Mouse (Mus musculus): ENCODE measurements around the gene Zc3h7b. TPM values are rescaled to one million over a fixed set of nuclear protein-coding genes. Genes with fewer than 3 reads are reported as not detected.
"Not testable (repeated sequence)": the region's sequence is repeated elsewhere in the genome, so short reads cannot be mapped to it uniquely, and the experiment has no call there.

Zc3h7b gene
- total RNA-seq, 2 experiments from 2014 or later: 16.0 to 20.5 TPM

DNA sequence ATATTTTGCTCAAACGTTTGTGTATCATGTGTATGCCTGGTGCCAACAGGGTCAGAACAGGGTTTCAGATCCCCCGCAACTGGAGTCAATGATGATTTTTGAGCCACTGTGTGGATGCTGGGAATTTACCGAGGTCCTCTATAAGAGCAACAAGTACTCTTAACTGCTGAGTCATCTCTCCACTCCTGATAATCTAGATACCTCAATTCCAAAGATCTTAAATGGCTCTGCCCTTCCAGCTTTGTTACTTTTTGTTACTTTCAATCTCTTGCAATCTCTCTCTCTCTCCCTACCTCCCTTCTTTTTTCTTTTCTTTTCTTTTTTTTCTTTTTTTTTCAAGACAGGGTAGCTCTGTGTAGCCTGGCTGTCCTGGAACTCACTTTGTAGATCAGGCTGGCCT is 9.8 kb upstream of the Zc3h7b start:
- ATAC-seq (replicated peaks; ENCODE audit: poor library complexity): no peak

DNA sequence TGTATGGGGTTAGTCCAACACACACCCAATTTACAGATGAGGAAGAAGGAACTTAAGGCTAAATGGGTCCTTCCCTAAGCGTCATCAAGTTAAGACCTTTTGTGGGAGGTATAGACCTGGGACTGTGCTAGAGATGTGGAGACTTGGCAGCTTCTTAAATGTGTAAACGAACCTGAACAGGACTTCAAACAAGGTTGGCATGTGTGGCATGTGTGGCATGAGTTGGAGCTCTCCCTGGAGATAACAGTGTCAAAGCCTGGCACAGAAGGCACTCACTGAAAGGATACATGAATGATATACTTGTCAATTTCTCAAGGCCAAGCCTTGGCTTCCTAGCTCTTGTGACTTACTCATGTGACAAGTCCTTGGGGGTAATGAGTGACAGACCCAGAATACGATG is 5.6 kb upstream of the Zc3h7b start:
- no peak for ATAC-seq (replicated peaks; ENCODE audit: poor library complexity)

DNA sequence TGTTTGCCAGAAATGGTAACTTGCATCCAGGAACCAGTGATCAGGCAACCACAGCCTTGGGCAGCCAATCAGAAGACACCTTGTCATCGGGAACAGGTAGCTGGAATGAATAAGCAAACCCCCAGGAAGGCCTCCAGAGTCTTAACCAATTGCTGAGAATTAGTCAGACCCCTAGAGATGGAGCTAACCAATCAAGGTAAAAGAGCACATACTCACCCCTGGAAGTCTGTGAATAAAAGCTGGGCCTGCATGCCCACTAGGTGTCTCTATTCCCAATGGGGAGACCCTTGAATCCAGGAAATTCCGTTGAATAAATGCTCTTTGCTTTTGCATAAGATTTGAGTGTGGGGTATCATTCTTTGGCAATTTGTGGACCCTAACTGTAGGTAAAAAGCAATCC is 4.9 kb upstream of the Zc3h7b start:
- ATAC-seq (replicated peaks; ENCODE audit: poor library complexity): no peak

DNA sequence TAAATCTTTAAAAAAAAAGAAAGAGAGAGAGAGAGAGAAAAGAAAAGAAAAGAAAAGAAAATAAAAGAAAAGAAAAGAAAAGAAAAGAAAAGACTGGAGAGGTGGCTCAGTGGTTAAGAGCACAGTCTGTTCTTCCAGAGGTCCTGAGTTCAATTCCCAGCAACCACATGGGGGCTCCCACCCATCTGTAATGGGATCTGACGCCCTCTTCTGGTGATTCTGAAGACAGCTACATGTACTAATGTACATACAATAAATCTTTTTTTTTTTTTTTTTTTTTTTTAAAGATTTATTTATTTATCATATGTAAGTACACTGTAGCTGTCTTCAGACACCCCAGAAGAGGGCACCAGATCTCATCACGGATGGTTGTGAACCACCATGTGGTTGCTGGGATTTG is 2.5 kb upstream of the Zc3h7b start:
- ATAC-seq (replicated peaks; ENCODE audit: poor library complexity): not testable (repeated sequence)

DNA sequence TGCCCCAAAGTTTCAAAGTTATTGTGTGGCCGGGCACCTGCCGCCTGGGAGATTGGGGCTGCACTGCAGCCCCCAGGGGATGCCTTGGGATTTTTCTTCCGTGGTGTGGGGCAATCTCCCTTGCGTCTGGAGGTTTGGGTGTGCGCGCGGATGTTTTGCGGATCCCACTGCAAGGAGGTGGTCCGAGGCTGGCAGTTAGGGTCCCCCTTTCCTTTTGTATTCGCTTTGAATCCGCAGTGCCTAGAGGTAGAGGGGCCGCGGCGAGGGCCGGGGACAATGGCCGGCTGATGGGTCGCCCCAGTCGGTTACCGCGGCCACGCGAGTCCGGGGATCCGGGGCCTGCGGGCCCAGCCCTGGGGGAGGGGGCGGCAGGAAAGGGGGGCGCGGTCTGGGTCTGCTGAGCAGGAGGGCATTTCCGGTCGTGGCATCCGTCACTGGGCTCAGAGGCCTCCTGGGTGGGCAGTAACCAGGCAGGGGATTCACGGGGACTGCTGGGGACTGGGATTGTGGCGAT is 801 bp downstream of the Zc3h7b start:
- ATAC-seq (replicated peaks; ENCODE audit: poor library complexity): peak; percentile 65

DNA sequence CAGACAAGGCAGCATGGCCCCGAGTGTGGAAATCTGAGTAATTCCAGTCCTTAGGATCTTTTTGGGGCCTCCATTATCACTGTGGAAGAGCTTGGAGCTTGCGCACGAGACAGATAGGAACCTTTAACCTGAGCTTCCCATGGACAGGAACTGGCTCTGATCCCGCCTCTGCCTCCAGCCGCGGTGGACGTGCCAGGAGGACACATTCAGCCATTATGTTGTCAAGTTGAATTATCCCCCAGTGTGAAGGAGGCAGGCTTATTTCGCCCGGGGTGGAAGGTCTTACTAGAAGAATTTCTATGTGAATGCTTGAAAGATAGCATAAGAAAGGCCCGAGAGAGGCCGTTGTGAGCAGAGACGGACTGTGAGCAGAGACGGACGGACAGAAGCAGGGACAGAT is 4.9 kb downstream of the Zc3h7b start:
- no peak for ATAC-seq (replicated peaks; ENCODE audit: poor library complexity)

DNA sequence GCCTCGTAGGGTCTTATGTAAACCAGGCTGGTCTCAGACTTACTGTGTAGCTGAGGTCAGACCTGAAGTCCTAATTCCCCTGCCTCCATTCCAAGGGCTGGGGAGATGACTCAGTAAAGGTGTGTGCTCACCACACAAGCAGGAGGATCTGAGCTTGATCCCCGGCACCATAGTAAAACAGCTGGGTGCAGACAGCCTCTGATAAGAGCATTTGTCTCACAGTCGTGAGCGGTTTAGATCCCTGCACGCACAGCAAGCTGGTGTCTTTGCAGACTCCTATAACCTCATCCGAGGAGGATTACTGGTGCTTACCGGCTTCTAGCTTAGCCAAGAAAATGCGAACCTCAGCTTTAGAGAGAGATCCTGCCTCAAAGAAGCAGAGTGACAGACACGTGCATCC is 8.8 kb downstream of the Zc3h7b start:
- ATAC-seq (replicated peaks; ENCODE audit: poor library complexity): no peak

DNA sequence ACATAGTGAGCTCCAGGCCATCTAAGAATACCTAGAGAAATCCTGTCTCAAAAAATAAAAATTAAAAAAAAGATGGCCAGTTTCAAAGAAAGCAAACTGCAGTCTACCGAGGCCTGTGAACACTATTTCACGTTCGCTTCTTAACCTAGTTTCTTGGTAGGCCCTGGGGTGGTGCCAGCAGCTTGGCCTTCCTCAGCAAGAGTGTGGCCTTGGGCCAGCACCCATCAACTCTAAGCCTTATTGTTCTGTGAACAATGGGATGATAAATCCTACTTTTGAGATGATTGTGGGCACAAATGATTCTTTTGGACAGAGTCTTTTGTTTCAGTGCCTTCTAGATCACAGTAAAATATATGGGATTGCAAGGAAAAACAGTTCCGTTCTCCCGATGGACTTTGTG is 13.8 kb downstream of the Zc3h7b start:
- no peak for ATAC-seq (replicated peaks; ENCODE audit: poor library complexity)

DNA sequence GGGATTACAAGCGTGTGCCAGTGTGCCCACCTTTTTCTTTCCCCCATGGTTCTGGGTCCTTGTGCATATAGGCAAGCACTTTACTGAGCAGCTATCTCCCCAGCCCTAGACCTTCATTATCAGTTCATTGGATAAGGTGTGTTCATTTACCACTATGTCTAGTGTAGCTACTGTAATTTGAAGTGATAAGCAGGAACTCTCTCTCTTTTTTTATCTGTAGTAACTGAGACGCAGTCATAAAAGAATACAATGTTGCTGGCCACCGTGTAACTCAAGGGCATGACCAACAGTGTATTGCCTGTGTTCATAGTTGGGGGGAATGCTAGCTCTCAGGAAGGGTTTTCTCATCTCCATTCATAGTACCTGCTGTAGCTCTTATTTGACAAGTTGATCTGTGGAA is 14.7 kb downstream of the Zc3h7b start:
- peak; percentile 64 for ATAC-seq (replicated peaks; ENCODE audit: poor library complexity)

DNA sequence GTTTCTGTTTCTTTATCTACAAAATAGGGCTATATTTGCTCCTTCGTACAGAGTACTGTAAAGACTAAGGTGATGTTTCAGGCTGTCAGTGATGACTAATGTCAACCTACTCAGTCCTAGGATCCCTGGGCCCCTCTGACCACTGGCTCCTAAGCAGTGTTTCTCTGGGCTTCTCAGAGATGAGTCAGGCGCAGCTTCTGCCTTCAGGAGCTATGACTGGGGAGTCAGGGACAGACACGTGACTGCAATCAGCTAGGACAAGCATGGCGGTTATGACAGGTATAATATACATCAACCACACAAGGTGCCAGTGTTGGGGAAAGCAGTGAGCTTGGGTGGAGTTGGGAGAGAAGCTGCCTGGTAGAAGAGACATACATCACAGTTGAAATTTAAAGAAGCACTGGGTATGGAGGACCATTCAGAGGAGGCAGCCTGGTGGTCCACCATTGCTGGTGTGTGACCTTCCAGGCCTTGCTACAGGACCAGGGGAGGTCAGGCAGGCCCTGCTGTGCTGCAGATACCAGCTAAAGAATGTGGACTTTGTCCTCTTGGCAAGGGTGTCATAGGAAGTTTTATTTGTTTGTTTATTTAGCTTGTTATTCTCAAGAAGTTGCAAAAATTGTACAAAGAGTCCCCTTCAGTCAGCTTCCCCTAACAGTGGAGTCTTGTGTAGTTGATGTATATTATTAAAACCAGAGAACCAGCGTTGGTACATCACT is 15.7 kb downstream of the Zc3h7b start:
- ATAC-seq (replicated peaks; ENCODE audit: poor library complexity): no peak

DNA sequence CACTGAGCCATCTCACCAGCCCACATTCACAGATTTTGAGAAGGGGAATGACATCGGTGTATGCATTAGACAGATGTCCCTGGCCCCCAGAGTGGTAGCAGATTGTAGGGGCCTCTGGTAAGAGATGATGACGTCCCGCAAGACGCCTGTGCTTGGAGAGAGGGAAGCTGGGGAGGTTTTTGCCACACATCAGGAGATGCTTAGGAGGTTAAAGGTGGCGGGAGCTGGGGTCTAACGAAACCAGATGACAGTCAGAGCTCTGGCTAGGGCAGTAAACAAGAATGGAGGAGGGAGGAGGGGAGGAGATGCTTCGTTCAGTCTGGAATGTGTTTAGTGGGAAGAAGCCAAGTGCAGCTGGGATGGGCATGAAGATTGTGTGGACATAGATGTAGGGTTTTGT is 16.5 kb downstream of the Zc3h7b start:
- no peak for ATAC-seq (replicated peaks; ENCODE audit: poor library complexity)

DNA sequence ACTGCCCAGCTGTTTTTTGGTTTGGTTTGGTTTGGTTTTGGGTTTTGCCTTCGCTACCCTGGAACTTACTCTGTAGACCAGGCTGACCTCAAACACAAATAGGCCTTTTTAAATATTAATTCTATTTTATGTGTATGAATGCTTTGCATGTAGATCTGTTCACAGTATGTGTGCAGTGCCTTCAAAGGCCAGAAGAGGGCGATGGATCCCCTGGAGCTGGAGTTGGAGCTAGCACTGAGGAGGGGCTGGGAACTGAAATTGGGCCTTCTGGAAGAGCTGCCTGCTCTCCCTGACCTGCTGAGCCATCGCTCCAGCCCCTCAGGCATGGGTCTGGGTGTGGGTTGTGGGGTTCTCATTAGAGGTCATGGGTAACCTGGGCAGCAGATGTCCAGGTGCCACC is 17.1 kb downstream of the Zc3h7b start:
- ATAC-seq (replicated peaks; ENCODE audit: poor library complexity): no peak

DNA sequence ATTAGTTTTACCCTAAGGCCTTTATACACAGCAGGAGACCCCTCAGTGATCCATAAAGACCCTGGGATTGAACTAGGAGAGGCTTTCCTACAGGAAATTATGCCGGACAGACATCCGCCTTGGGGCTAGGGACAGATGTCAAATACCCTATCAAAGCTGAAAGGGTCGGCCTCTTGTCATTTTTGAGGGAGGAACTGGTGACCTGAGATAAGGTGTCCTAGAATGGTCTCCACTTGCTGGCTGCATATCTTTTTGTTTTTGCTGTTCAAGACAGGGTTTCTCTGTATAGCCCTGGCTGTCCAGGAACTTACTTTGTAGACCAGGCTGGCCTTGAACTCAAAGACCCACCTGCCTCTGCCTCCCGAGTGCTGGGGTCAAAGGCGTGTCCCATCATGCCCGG is 19.7 kb downstream of the Zc3h7b start:
- ATAC-seq (replicated peaks; ENCODE audit: poor library complexity): peak; percentile 26; the same call in 1 of the 2 replicates

DNA sequence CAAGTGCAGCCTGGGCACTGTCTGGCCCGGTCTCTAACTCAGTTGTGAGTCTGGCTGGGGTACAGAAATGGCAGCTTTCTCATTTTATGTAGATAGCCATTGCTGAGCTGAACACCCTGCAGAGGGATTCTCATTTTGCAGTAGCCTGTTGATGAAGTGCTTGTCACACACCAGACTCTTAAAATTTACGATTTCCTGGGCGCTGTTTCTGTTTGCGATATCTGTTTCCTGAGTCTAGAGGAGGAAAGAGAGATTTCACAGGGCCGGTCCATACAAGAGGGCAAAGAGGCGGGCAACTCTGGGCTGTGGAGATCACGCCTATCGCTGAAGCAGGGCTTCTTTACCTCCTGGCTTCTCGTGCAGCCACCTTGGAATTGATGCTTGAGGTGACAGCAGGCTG is 20.8 kb downstream of the Zc3h7b start:
- 0 out of 2 replicates have a peak, but pooled peaks have one; percentile 43 for ATAC-seq (replicated peaks; ENCODE audit: poor library complexity)

DNA sequence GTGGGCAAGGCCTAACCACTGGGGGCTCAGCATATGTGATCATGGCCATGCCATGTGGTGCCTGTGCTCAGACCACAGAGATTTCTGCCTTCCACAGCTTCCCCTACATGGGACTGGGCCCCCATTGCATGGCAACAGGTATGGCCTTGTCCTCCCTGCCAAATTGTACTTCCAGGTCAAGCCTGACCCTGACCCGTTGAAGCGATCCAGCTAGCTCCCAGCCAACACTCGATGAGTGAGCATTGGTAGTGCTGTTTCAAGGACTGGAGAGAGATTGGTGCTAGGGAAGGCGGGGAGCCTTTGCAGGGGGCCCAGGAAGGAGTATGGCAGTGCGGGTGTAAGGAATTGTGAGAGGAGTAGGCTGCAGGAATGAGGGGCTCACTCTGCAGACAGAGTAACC is 21.6 kb downstream of the Zc3h7b start:
- no peak for ATAC-seq (replicated peaks; ENCODE audit: poor library complexity)

DNA sequence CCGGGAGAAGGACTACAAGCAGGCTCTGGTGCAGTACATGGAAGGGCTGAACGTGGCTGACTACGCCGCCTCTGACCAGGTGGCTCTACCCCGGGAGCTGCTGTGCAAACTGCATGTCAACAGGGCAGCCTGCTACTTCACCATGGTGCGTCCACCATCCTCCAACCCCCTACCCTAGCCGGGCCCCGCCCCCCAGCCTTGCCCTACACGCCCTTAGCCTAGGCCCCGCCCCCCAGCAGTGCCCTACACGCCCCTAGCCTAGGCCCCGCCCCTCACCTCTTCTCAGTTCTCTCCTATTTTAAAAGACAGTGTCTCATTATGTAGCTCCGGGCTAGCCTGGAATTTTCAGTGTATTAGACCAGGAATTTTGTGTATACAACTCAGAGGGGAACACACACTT is 24.2 kb downstream of the Zc3h7b start:
- ATAC-seq (replicated peaks; ENCODE audit: poor library complexity): peak; percentile 65

DNA sequence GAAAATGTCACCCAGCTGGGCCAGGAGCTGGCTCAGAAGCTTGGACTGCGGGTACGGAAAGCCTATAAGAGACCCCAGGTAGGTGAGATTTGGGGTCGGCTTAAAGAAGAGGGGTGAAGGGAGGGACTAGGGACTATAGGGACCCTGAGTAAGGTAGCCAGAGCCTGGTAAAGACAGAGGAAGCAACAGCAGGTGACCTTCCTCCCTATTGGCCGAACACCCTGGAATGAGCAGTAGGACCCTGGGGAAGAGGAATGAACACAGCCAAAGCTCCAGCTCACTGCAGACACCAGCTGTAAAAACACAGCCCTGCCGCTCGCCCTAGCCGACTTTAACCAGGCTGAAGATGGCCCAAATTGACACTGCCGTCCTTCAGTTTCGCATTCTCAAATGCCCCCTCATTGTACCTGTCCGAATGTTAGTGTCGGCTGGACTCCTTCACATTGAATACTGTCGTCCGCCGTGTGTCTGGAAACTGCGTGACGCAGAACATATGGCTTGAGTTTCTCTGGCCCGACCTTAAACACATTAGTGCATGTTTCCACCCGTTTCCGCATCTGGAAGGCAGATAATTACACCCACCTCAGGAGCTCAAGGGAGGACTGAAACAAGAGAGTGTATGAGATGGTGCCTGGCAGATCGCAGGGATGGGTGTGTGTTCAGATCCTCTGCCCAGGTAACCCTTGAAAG is 27.7 kb downstream of the Zc3h7b start:
- no peak for ATAC-seq (replicated peaks; ENCODE audit: poor library complexity)

DNA sequence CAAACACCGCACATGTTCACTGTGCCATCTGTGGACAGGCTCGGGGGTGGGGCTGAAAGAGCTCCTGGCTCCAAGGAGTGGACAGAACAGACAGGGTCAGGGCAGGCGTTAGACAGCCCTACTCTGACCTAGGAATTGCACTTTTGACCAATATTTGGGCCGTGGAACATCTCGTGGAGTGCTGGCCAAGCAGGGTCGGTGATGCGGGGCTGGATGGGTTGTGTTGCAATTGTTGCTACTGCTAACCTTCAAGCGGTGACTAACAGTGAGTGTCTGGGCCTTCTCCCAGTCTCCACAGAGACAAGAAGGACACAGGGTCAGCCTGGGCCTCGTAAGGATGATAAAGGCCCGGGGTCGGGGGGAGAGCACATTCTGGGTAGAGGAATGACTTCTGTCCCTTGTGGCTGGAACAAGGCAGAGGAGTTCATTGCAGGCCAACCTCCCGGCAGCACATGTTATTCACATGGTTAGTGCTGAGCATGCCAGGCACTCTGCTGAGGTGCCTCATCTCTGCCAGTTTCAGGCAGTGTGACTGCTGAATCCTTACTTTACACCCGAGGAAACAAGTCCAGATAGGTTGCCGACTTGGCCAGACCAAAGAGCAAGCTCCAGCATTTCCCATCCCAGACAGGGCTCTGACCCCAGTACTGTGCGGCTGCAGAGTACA is 29.8 kb downstream of the Zc3h7b start:
- ATAC-seq (replicated peaks; ENCODE audit: poor library complexity): no peak

DNA sequence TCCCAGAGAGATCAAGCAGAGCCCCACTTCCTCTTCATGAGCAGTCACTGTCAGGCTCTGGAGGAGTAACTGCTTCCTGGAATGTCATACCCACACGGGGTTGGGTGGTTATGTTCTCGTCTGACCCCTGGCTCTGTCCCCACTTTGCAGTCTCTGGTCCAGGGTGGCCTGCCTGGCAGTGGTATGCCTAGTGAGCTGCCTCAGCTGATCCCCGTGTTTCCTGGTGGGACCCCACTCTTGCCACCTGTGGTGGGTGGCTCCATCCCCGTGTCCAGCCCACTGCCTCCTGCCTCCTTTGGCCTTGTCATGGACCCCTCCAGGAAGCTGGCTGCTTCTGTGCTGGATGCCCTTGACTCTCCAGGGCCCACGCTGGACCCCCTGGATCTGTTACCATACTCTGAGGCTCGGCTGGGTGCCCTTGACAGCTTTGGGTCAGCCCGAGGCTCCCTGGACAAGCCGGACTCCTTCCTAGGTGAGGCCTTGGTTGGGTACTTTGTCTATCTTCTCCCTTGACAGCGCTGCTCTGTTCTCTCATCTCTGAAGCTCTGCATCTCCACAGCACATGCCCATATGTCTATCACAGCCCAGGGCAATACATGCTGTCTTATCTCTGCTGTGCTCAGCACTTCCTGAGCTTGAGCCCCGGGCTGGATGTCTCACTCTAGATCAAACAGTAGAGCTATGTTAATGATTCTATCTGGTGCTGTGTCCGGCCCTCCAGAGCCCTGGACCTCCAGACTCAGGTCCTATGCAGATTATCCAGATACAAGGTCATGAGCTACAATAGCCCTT is 32.0 kb downstream of the Zc3h7b start:
- ATAC-seq (replicated peaks; ENCODE audit: poor library complexity): peak; percentile 44; the same call in 1 of the 2 replicates

DNA sequence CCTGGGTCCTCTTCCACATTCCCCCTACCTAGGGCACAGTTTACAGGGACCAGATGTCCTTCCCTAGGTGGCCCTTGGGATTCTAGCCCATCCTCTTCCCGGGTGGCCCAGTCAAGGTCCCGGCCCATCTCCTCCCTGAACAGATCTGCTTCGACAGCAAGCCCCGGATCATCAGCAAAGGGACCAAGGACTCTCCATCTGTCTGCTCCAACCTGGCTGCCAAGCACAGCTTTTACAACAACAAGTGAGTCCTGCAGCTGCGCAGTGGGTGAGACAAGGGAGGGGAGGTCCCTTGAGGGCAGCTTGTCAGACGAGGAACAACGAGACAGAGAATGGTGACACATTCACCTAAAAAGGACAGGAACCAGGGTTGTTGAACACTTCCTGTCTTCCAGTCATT is 37.0 kb downstream of the Zc3h7b start:
- ATAC-seq (replicated peaks; ENCODE audit: poor library complexity): no peak

DNA sequence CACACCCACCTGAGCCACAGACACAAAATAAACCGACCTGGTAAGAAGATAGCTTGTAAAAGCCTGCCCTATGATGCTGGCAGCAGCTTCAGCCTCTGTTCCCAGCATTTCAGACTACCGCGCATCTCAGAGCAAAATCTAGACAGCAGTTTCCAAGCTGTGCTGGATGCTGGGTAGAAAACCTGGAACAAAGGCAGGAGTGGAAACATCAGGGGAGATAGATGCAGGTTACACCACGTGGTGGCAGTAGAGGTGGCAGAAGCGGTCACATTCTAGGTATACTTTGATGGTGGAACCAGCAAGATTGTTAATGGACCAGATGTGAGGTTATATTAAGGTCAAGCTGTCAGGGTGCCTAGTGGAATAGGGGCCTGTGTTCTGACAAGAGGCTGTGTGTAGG is 39.9 kb downstream of the Zc3h7b start:
- ATAC-seq (replicated peaks; ENCODE audit: poor library complexity): peak; percentile 39; the same call in 1 of the 2 replicates
